ENCODE assay signal across 22 mouse cellular contexts in genomic region chr6:87695947-87696346, GRCm38 (mm10). TPM values are rescaled to one million over a fixed set of nuclear protein-coding genes. Genes with fewer than 3 reads are reported as not detected.
"Had no signal": no experiment of that assay in that cellular context is flagged by ENCODE, and none has a peak within 500 bp of the region (broad histone marks: within the 10 kb centered on the region; RNA-seq: fewer than 3 reads in every experiment).

No protein-coding gene starts in this region.

- H3K4me2 ChIP-seq: kidney, embryonic 15.5 days; limb, embryonic 12.5 days; limb, embryonic 15.5 days; liver, embryonic 11.5 days; lung, embryonic 14.5 days; midbrain, embryonic 13.5 days; neural tube, embryonic 13.5 days had no signal

- H3K9ac ChIP-seq: kidney, embryonic 15.5 days; limb, embryonic 12.5 days; limb, embryonic 15.5 days; liver, embryonic 14.5 days; liver, postnatal 0 days; lung, embryonic 14.5 days; midbrain, embryonic 13.5 days; neural tube, embryonic 13.5 days had no signal

- H3K27ac ChIP-seq: kidney, embryonic 15.5 days; limb, embryonic 12.5 days; limb, embryonic 15.5 days; liver, embryonic 14.5 days; macrophage; midbrain, embryonic 13.5 days; neural tube, embryonic 13.5 days; stomach, postnatal 0 days had no signal

- ATAC-seq: intestine, embryonic 16.5 days; liver, postnatal 0 days; lung, postnatal 0 days; midbrain, embryonic 13.5 days had no signal

- H3K36me3 ChIP-seq: kidney, embryonic 15.5 days; limb, embryonic 12.5 days; limb, embryonic 15.5 days; midbrain, embryonic 13.5 days; neural tube, embryonic 13.5 days had no signal

- H3K4me3 ChIP-seq: kidney, embryonic 15.5 days; limb, embryonic 12.5 days; limb, embryonic 15.5 days; midbrain, embryonic 13.5 days; myocyte; neural tube, embryonic 13.5 days had no signal

- DNase-seq: kidney, adult 18-20 months; kidney, postnatal 10 days; left cerebral cortex, postnatal 4 days; liver, postnatal 0 days; lung, embryonic 14.5 days; right cerebral cortex, postnatal 4 days; thymus, postnatal 25 days had no signal

- H3K27me3 ChIP-seq: kidney, embryonic 15.5 days; limb, embryonic 12.5 days; limb, embryonic 15.5 days; midbrain, embryonic 13.5 days; neural tube, embryonic 13.5 days had no signal

- H3K4me1 ChIP-seq: limb, embryonic 15.5 days; midbrain, embryonic 13.5 days; neural tube, embryonic 13.5 days had no signal

- H3K9me3 ChIP-seq: limb, embryonic 15.5 days; midbrain, embryonic 13.5 days; neural tube, embryonic 13.5 days had no signal

RNA-seq across cellular contexts. Expression of gene Efcc1, which starts 34.7 kb away (rescaled TPM):
- total RNA-seq: megakaryocyte, adult 5-6 weeks; monocyte, adult 5-6 weeks; neutrophil, adult 5-6 weeks had no signal
- polyA plus RNA-seq: macrophage had no signal
